Mouse (Mus musculus): ENCODE data around the gene Tnks2. TPM values are rescaled to one million over a fixed set of nuclear protein-coding genes. Genes with fewer than 3 reads are reported as not detected.
A peak's percentile ranks its signal among the peaks of the same experiment; 100 is the strongest.
"Not testable (repeated sequence)": the region's sequence is repeated elsewhere in the genome, so short reads cannot be mapped to it uniquely, and the experiment has no call there.

Gene Tnks2
- polyA plus RNA-seq, 1 experiment from 2014 or later = 80.8 TPM

- Histone ChIP-seq H3K27ac (ENCODE audit: low read depth, low read length) (no peak overlapping the region), H3K27me3 (ENCODE audit: control insufficient read depth, insufficient read depth, low read length) (no peaks in the 10 kb centered on the region), H3K36me3 (ENCODE audit: control insufficient read depth, insufficient read depth, low read length) (peaks cover 13% of the 10 kb centered on the region; the same call in 1 of the 2 replicates), H3K4me1 (replicated peaks; ENCODE audit: control insufficient read depth, insufficient read depth, low read length) (no peaks in the 10 kb centered on the region), H3K9me3 (ENCODE audit: control insufficient read depth, low read length) (no peaks in the 10 kb centered on the region), H3K4me2 (replicated peaks; ENCODE audit: low read depth, low read length) (no peak overlapping the region), H3K4me3 (ENCODE audit: low read depth, low read length) (no peak overlapping the region), H3K9ac (ENCODE audit: low read depth, low read length) (no peak overlapping the region)
- ATAC-seq (ENCODE audit: low FRiP score) (no peak), DNase-seq (ENCODE audit: low spot score) (no peak)
- WGBS = 91% methylated on average over 5 of the region's 5 CpGs
These were observed 31.9 kb downstream of the Tnks2 start for GRCm38 (mm10) chr19:36865905-36866304.

GRCm38 (mm10) chr19:36867416-36867815 is 33.4 kb downstream of the Tnks2 start:
- Histone ChIP-seq H3K4me3 (ENCODE audit: low read depth, low read length) (no peak overlapping the region), H3K4me2 (replicated peaks; ENCODE audit: low read depth, low read length) (no peak overlapping the region), H3K27me3 (ENCODE audit: control insufficient read depth, insufficient read depth, low read length) (no peaks in the 10 kb centered on the region), H3K27ac (ENCODE audit: low read depth, low read length) (no peak overlapping the region), H3K9ac (ENCODE audit: low read depth, low read length) (no peak overlapping the region), H3K4me1 (replicated peaks; ENCODE audit: control insufficient read depth, insufficient read depth, low read length) (no peaks in the 10 kb centered on the region), H3K36me3 (ENCODE audit: control insufficient read depth, insufficient read depth, low read length) (peaks cover 10% of the 10 kb centered on the region; the same call in 1 of the 2 replicates), H3K9me3 (ENCODE audit: control insufficient read depth, low read length) (no peaks in the 10 kb centered on the region)
- DNase-seq (ENCODE audit: low spot score) (no peak), ATAC-seq (ENCODE audit: low FRiP score) (no peak)
- 94% methylated on average over 8 of the region's 8 CpGs for WGBS

- H3K4me1 ChIP-seq (replicated peaks; ENCODE audit: control insufficient read depth, insufficient read depth, low read length); ATAC-seq (ENCODE audit: low FRiP score); H3K9me3 ChIP-seq (ENCODE audit: control insufficient read depth, low read length); H3K4me2 ChIP-seq (replicated peaks; ENCODE audit: low read depth, low read length); DNase-seq (ENCODE audit: low spot score); H3K27ac ChIP-seq (ENCODE audit: low read depth, low read length); H3K4me3 ChIP-seq (ENCODE audit: low read depth, low read length); H3K27me3 ChIP-seq (ENCODE audit: control insufficient read depth, insufficient read depth, low read length); H3K9ac ChIP-seq (ENCODE audit: low read depth, low read length): not testable (repeated sequence)
- 85% methylated on average over 3 of the region's 3 CpGs for WGBS
- H3K36me3 ChIP-seq (ENCODE audit: control insufficient read depth, insufficient read depth, low read length) = peaks cover 11% of the 10 kb centered on the region; the same call in 1 of the 2 replicates
These were observed 34.6 kb downstream of the Tnks2 start for GRCm38 (mm10) chr19:36868675-36869074.

- WGBS = 92% methylated on average over 2 of the region's 2 CpGs
- Histone ChIP-seq H3K36me3 (ENCODE audit: control insufficient read depth, insufficient read depth, low read length) (peaks cover 9% of the 10 kb centered on the region), H3K4me2 (replicated peaks; ENCODE audit: low read depth, low read length) (no peak overlapping the region), H3K27me3 (ENCODE audit: control insufficient read depth, insufficient read depth, low read length) (no peaks in the 10 kb centered on the region), H3K27ac (ENCODE audit: low read depth, low read length) (no peak overlapping the region), H3K4me1 (replicated peaks; ENCODE audit: control insufficient read depth, insufficient read depth, low read length) (no peaks in the 10 kb centered on the region), H3K4me3 (ENCODE audit: low read depth, low read length) (no peak overlapping the region), H3K9ac (ENCODE audit: low read depth, low read length) (no peak overlapping the region), H3K9me3 (ENCODE audit: control insufficient read depth, low read length) (no peaks in the 10 kb centered on the region)
- ATAC-seq (ENCODE audit: low FRiP score) = no peak
- no peak for DNase-seq (ENCODE audit: low spot score)
These were observed 40.6 kb downstream of the Tnks2 start for GRCm38 (mm10) chr19:36874651-36875050.

- Histone ChIP-seq H3K27me3 (ENCODE audit: control insufficient read depth, insufficient read depth, low read length) (no peaks in the 10 kb centered on the region), H3K9me3 (ENCODE audit: control insufficient read depth, low read length) (no peaks in the 10 kb centered on the region), H3K27ac (ENCODE audit: low read depth, low read length) (no peak overlapping the region), H3K9ac (ENCODE audit: low read depth, low read length) (no peak overlapping the region), H3K36me3 (ENCODE audit: control insufficient read depth, insufficient read depth, low read length) (peaks cover 14% of the 10 kb centered on the region), H3K4me1 (replicated peaks; ENCODE audit: control insufficient read depth, insufficient read depth, low read length) (no peaks in the 10 kb centered on the region), H3K4me2 (replicated peaks; ENCODE audit: low read depth, low read length) (no peak overlapping the region), H3K4me3 (ENCODE audit: low read depth, low read length) (no peak overlapping the region)
- DNase-seq (ENCODE audit: low spot score) = no peak
- ATAC-seq (ENCODE audit: low FRiP score) = no peak
These were observed 43.3 kb downstream of the Tnks2 start for GRCm38 (mm10) chr19:36877329-36877728.

- Histone ChIP-seq H3K9me3 (ENCODE audit: control insufficient read depth, low read length) (no peaks in the 10 kb centered on the region), H3K4me3 (ENCODE audit: low read depth, low read length) (no peak overlapping the region), H3K9ac (ENCODE audit: low read depth, low read length) (no peak overlapping the region), H3K4me1 (replicated peaks; ENCODE audit: control insufficient read depth, insufficient read depth, low read length) (no peaks in the 10 kb centered on the region), H3K36me3 (ENCODE audit: control insufficient read depth, insufficient read depth, low read length) (peaks cover 18% of the 10 kb centered on the region), H3K4me2 (replicated peaks; ENCODE audit: low read depth, low read length) (no peak overlapping the region), H3K27ac (ENCODE audit: low read depth, low read length) (no peak overlapping the region), H3K27me3 (ENCODE audit: control insufficient read depth, insufficient read depth, low read length) (no peaks in the 10 kb centered on the region)
- DNase-seq (ENCODE audit: low spot score) = no peak
- WGBS = 86% methylated on average over 11 of the region's 11 CpGs
- ATAC-seq (ENCODE audit: low FRiP score) = no peak
These were observed 44.9 kb downstream of the Tnks2 start for GRCm38 (mm10) chr19:36878743-36879495.

GRCm38 (mm10) chr19:36883119-36883518 is 49.1 kb downstream of the Tnks2 start:
- H3K9me3 ChIP-seq (ENCODE audit: control insufficient read depth, low read length) = no peaks in the 10 kb centered on the region
- H3K27ac ChIP-seq (ENCODE audit: low read depth, low read length) = no peak overlapping the region
- 86% methylated on average over 6 of the region's 6 CpGs for WGBS
- peaks cover 13% of the 10 kb centered on the region; the same call in 1 of the 2 replicates for H3K36me3 ChIP-seq (ENCODE audit: control insufficient read depth, insufficient read depth, low read length)
- DNase-seq (ENCODE audit: low spot score) = peak; percentile 70
- ATAC-seq (ENCODE audit: low FRiP score) = no peak
- no peak overlapping the region for H3K4me2 ChIP-seq (replicated peaks; ENCODE audit: low read depth, low read length)
- H3K9ac ChIP-seq (ENCODE audit: low read depth, low read length) = no peak overlapping the region
- no peaks in the 10 kb centered on the region for H3K27me3 ChIP-seq (ENCODE audit: control insufficient read depth, insufficient read depth, low read length)
- no peaks in the 10 kb centered on the region for H3K4me1 ChIP-seq (replicated peaks; ENCODE audit: control insufficient read depth, insufficient read depth, low read length)
- no peak overlapping the region for H3K4me3 ChIP-seq (ENCODE audit: low read depth, low read length)

GRCm38 (mm10) chr19:36886316-36886715 is 52.3 kb downstream of the Tnks2 start:
- ATAC-seq (ENCODE audit: low FRiP score) = no peak
- H3K36me3 ChIP-seq (ENCODE audit: control insufficient read depth, insufficient read depth, low read length) = peaks cover 8% of the 10 kb centered on the region; the same call in 1 of the 2 replicates

GRCm38 (mm10) chr19:36887706-36888105 is 53.7 kb downstream of the Tnks2 start:
- ATAC-seq (ENCODE audit: low FRiP score) = no peak
- no peaks in the 10 kb centered on the region for H3K27me3 ChIP-seq (ENCODE audit: control insufficient read depth, insufficient read depth, low read length)
- H3K4me3 ChIP-seq (ENCODE audit: low read depth, low read length) = no peak overlapping the region
- 43% methylated on average over 3 of the region's 3 CpGs for WGBS
- H3K36me3 ChIP-seq (ENCODE audit: control insufficient read depth, insufficient read depth, low read length) = peaks cover 7% of the 10 kb centered on the region; the same call in 1 of the 2 replicates
- no peak overlapping the region for H3K4me2 ChIP-seq (replicated peaks; ENCODE audit: low read depth, low read length)
- no peaks in the 10 kb centered on the region for H3K9me3 ChIP-seq (ENCODE audit: control insufficient read depth, low read length)
- H3K4me1 ChIP-seq (replicated peaks; ENCODE audit: control insufficient read depth, insufficient read depth, low read length) = no peaks in the 10 kb centered on the region
- DNase-seq (ENCODE audit: low spot score) = no peak
- no peak overlapping the region for H3K9ac ChIP-seq (ENCODE audit: low read depth, low read length)
- no peak overlapping the region; the same call in 1 of the 2 replicates for H3K27ac ChIP-seq (ENCODE audit: low read depth, low read length)

More at GRCm38 (mm10) chr19:36886316-36886715, 52.3 kb downstream of the Tnks2 start:
- peak; percentile 51 for DNase-seq (ENCODE audit: low spot score)
- Histone ChIP-seq H3K9ac (ENCODE audit: low read depth, low read length) (no peak overlapping the region), H3K4me3 (ENCODE audit: low read depth, low read length) (no peak overlapping the region), H3K27ac (ENCODE audit: low read depth, low read length) (no peak overlapping the region), H3K4me2 (replicated peaks; ENCODE audit: low read depth, low read length) (no peak overlapping the region), H3K4me1 (replicated peaks; ENCODE audit: control insufficient read depth, insufficient read depth, low read length) (no peaks in the 10 kb centered on the region), H3K27me3 (ENCODE audit: control insufficient read depth, insufficient read depth, low read length) (no peaks in the 10 kb centered on the region), H3K9me3 (ENCODE audit: control insufficient read depth, low read length) (no peaks in the 10 kb centered on the region)
- 79% methylated on average over 2 of the region's 2 CpGs for WGBS
